Mouse (Mus musculus): ENCODE results near the gene Grk1. TPM values are rescaled to one million over a fixed set of nuclear protein-coding genes. Genes with fewer than 3 reads are reported as not detected.

Grk1 gene
- 0.03 and 0.08 TPM in 2 replicates for polyA plus RNA-seq (2014; fragmentation: Nextera tagmentation; extraction: Ambion mirVana)

- Histone ChIP-seq H3K27me3 (ENCODE audit: control insufficient read depth, insufficient read depth, low read length) (no peaks in the 10 kb centered on the region), H3K4me1 (ENCODE audit: control insufficient read depth, insufficient read depth, low read length) (no peaks in the 10 kb centered on the region), H3K9ac (ENCODE audit: low read length) (no peak within 1 kb of the TSS), H3K4me3 (ENCODE audit: low read depth, low read length) (no peak within 1 kb of the TSS), H3K27ac (ENCODE audit: low read depth, low read length) (no peak within 1 kb of the TSS), H3K9me3 (ENCODE audit: control insufficient read depth, low read length) (no peaks in the 10 kb centered on the region), H3K36me3 (ENCODE audit: control insufficient read depth, insufficient read depth, low read length) (no peaks in the 10 kb centered on the region), H3K4me2 (no peak within 1 kb of the TSS)
- WGBS, result 76% methylated on average over 5 of the region's 5 CpGs
- DNase-seq (ENCODE audit: low spot score, missing footprints) (no peak), ATAC-seq (ENCODE audit: low FRiP score) (no peak)
Observed at GRCm38 (mm10) chr8:13404666-13405131, at the start of gene Grk1. TSS of gene Grk1 (plus strand) at chr8:13405081.

GRCm38 (mm10) chr8:13356221-13356620 is 48.7 kb upstream of the Grk1 start:
- Histone ChIP-seq H3K4me3 (ENCODE audit: low read depth, low read length) (no peak overlapping the region), H3K4me1 (ENCODE audit: control insufficient read depth, insufficient read depth, low read length) (no peaks in the 10 kb centered on the region), H3K9ac (ENCODE audit: low read length) (no peak overlapping the region), H3K36me3 (ENCODE audit: control insufficient read depth, insufficient read depth, low read length) (peaks cover 43% of the 10 kb centered on the region), H3K4me2 (no peak overlapping the region), H3K9me3 (ENCODE audit: control insufficient read depth, low read length) (no peaks in the 10 kb centered on the region), H3K27ac (ENCODE audit: low read depth, low read length) (no peak overlapping the region), H3K27me3 (ENCODE audit: control insufficient read depth, insufficient read depth, low read length) (no peaks in the 10 kb centered on the region)
- ATAC-seq (ENCODE audit: low FRiP score), result no peak
- no peak for DNase-seq (ENCODE audit: low spot score, missing footprints)
- 92% methylated on average over 6 of the region's 6 CpGs for WGBS

- no peak overlapping the region for H3K9ac ChIP-seq (ENCODE audit: low read length)
- 0 out of 2 replicates have a peak, but pooled peaks cover 1% of the 10 kb centered on the region for H3K9me3 ChIP-seq (ENCODE audit: control insufficient read depth, low read length)
- H3K4me1 ChIP-seq (ENCODE audit: control insufficient read depth, insufficient read depth, low read length), result no peaks in the 10 kb centered on the region
- H3K27ac ChIP-seq (ENCODE audit: low read depth, low read length), result no peak overlapping the region
- H3K27me3 ChIP-seq (ENCODE audit: control insufficient read depth, insufficient read depth, low read length), result no peaks in the 10 kb centered on the region
- H3K4me3 ChIP-seq (ENCODE audit: low read depth, low read length), result no peak overlapping the region
- DNase-seq (ENCODE audit: low spot score, missing footprints), result no peak
- no peak for ATAC-seq (ENCODE audit: low FRiP score)
- WGBS, result 89% methylated on average over 10 of the region's 10 CpGs
- H3K4me2 ChIP-seq, result no peak overlapping the region
- peaks cover 45% of the 10 kb centered on the region for H3K36me3 ChIP-seq (ENCODE audit: control insufficient read depth, insufficient read depth, low read length)
Observed at GRCm38 (mm10) chr8:13356681-13357080, 48.2 kb upstream of the Grk1 start.

- Histone ChIP-seq H3K36me3 (ENCODE audit: control insufficient read depth, insufficient read depth, low read length) (peaks cover 50% of the 10 kb centered on the region), H3K4me1 (ENCODE audit: control insufficient read depth, insufficient read depth, low read length) (no peaks in the 10 kb centered on the region), H3K27me3 (ENCODE audit: control insufficient read depth, insufficient read depth, low read length) (no peaks in the 10 kb centered on the region), H3K27ac (ENCODE audit: low read depth, low read length) (no peak overlapping the region), H3K9me3 (ENCODE audit: control insufficient read depth, low read length) (0 out of 2 replicates have a peak, but pooled peaks cover 2% of the 10 kb centered on the region), H3K9ac (ENCODE audit: low read length) (no peak overlapping the region), H3K4me2 (no peak overlapping the region), H3K4me3 (ENCODE audit: low read depth, low read length) (no peak overlapping the region)
- no peak for DNase-seq (ENCODE audit: low spot score, missing footprints)
- WGBS, result 95% methylated on average over 7 of the region's 7 CpGs
- ATAC-seq (ENCODE audit: low FRiP score), result no peak
Observed at GRCm38 (mm10) chr8:13360213-13360612, 44.7 kb upstream of the Grk1 start.

- ATAC-seq (ENCODE audit: low FRiP score) (no peak), DNase-seq (ENCODE audit: low spot score, missing footprints) (no peak)
- no peak overlapping the region for H3K4me2 ChIP-seq
- H3K27ac ChIP-seq (ENCODE audit: low read depth, low read length), result no peak overlapping the region
- no peaks in the 10 kb centered on the region for H3K4me1 ChIP-seq (ENCODE audit: control insufficient read depth, insufficient read depth, low read length)
- 0 out of 2 replicates have a peak, but pooled peaks cover 2% of the 10 kb centered on the region for H3K9me3 ChIP-seq (ENCODE audit: control insufficient read depth, low read length)
- H3K27me3 ChIP-seq (ENCODE audit: control insufficient read depth, insufficient read depth, low read length), result no peaks in the 10 kb centered on the region
- H3K36me3 ChIP-seq (ENCODE audit: control insufficient read depth, insufficient read depth, low read length), result peaks cover 53% of the 10 kb centered on the region
- no peak overlapping the region for H3K9ac ChIP-seq (ENCODE audit: low read length)
- no peak overlapping the region for H3K4me3 ChIP-seq (ENCODE audit: low read depth, low read length)
- WGBS, result 96% methylated on average over 6 of the region's 6 CpGs
Observed at GRCm38 (mm10) chr8:13361865-13362264, 43.0 kb upstream of the Grk1 start.

- Histone ChIP-seq H3K4me1 (ENCODE audit: control insufficient read depth, insufficient read depth, low read length) (no peaks in the 10 kb centered on the region), H3K27me3 (ENCODE audit: control insufficient read depth, insufficient read depth, low read length) (no peaks in the 10 kb centered on the region), H3K36me3 (ENCODE audit: control insufficient read depth, insufficient read depth, low read length) (peaks cover 44% of the 10 kb centered on the region), H3K4me3 (ENCODE audit: low read depth, low read length) (no peak overlapping the region), H3K9ac (ENCODE audit: low read length) (no peak overlapping the region), H3K27ac (ENCODE audit: low read depth, low read length) (no peak overlapping the region), H3K9me3 (ENCODE audit: control insufficient read depth, low read length) (no peaks in the 10 kb centered on the region), H3K4me2 (no peak overlapping the region)
- DNase-seq (ENCODE audit: low spot score, missing footprints), result peak; percentile 77
- 93% methylated on average over 8 of the region's 8 CpGs for WGBS
- ATAC-seq (ENCODE audit: low FRiP score), result no peak
Observed at GRCm38 (mm10) chr8:13373151-13373662, 31.7 kb upstream of the Grk1 start.

- ATAC-seq (ENCODE audit: low FRiP score), result no peak
- Histone ChIP-seq H3K4me3 (ENCODE audit: low read depth, low read length) (no peak overlapping the region), H3K9ac (ENCODE audit: low read length) (no peak overlapping the region), H3K9me3 (ENCODE audit: control insufficient read depth, low read length) (no peaks in the 10 kb centered on the region), H3K36me3 (ENCODE audit: control insufficient read depth, insufficient read depth, low read length) (peaks cover 17% of the 10 kb centered on the region), H3K27me3 (ENCODE audit: control insufficient read depth, insufficient read depth, low read length) (no peaks in the 10 kb centered on the region), H3K4me2 (no peak overlapping the region), H3K27ac (ENCODE audit: low read depth, low read length) (no peak overlapping the region), H3K4me1 (ENCODE audit: control insufficient read depth, insufficient read depth, low read length) (no peaks in the 10 kb centered on the region)
- no peak for DNase-seq (ENCODE audit: low spot score, missing footprints)
- WGBS, result 88% methylated on average over 7 of the region's 7 CpGs
Observed at GRCm38 (mm10) chr8:13381630-13382029, 23.3 kb upstream of the Grk1 start.

- H3K27me3 ChIP-seq (ENCODE audit: control insufficient read depth, insufficient read depth, low read length), result no peaks in the 10 kb centered on the region
- no peak overlapping the region for H3K4me3 ChIP-seq (ENCODE audit: low read depth, low read length)
- H3K4me1 ChIP-seq (ENCODE audit: control insufficient read depth, insufficient read depth, low read length), result no peaks in the 10 kb centered on the region
- no peak overlapping the region for H3K27ac ChIP-seq (ENCODE audit: low read depth, low read length)
- no peak for ATAC-seq (ENCODE audit: low FRiP score)
- DNase-seq (ENCODE audit: low spot score, missing footprints), result no peak
- 94% methylated on average over 3 of the region's 3 CpGs for WGBS
- H3K4me2 ChIP-seq, result no peak overlapping the region
- peaks cover 17% of the 10 kb centered on the region for H3K36me3 ChIP-seq (ENCODE audit: control insufficient read depth, insufficient read depth, low read length)
- H3K9ac ChIP-seq (ENCODE audit: low read length), result no peak overlapping the region
- H3K9me3 ChIP-seq (ENCODE audit: control insufficient read depth, low read length), result no peaks in the 10 kb centered on the region
Observed at GRCm38 (mm10) chr8:13382536-13382935, 22.3 kb upstream of the Grk1 start.

GRCm38 (mm10) chr8:13382999-13383398 is 21.9 kb upstream of the Grk1 start:
- Histone ChIP-seq H3K36me3 (ENCODE audit: control insufficient read depth, insufficient read depth, low read length) (peaks cover 17% of the 10 kb centered on the region), H3K9me3 (ENCODE audit: control insufficient read depth, low read length) (no peaks in the 10 kb centered on the region), H3K4me3 (ENCODE audit: low read depth, low read length) (no peak overlapping the region), H3K27ac (ENCODE audit: low read depth, low read length) (no peak overlapping the region), H3K4me2 (no peak overlapping the region), H3K27me3 (ENCODE audit: control insufficient read depth, insufficient read depth, low read length) (no peaks in the 10 kb centered on the region), H3K9ac (ENCODE audit: low read length) (no peak overlapping the region), H3K4me1 (ENCODE audit: control insufficient read depth, insufficient read depth, low read length) (no peaks in the 10 kb centered on the region)
- ATAC-seq (ENCODE audit: low FRiP score), result no peak
- no peak for DNase-seq (ENCODE audit: low spot score, missing footprints)
- WGBS, result 94% methylated on average over 4 of the region's 4 CpGs
